Mouse (Mus musculus) E14TG2a.4 (cell line): Measurements from ENCODE around the gene Fbxw7.

ENCODE experiments used
- CTCF ChIP-seq: conservative IDR thresholded peaks from 2 replicates; pipeline ENCODE4 v1.5.1; 2014; ENCODE audit warnings: low read length
- POU5F1 ChIP-seq: IDR thresholded peaks from 2 replicates; pipeline ENCODE4 v1.6.1; 2014; ENCODE audit warnings: low read length, borderline replicate concordance

DNA sequence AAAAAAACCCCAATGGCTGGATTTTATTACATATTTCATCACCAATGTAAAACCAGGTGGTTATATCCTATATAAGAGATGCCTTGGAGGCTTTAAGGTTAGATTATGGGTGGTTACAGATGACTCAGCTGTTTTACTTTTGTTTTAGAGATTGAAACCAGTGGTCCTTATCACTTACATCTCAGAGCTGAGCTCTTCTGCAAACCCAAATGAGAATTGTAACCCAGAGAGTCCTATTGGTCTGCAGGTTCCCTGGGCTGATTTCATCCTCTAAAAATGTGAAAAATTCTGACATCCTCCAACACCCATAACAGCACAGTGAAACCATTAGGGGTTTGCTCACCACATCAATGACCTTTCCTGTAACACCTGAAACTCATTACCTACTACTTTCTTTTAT, 6.2 kb upstream of the Fbxw7 start:
- TF ChIP-seq CTCF (no peak), POU5F1 (no peak)
